Mouse (Mus musculus) forebrain, postnatal 0 days (tissue): ENCODE measurements around the gene Picalm. TPM values are rescaled to one million over a fixed set of nuclear protein-coding genes. Genes with fewer than 3 reads are reported as not detected.

Experiments
- ATAC-seq: fragments of 200-750 bp; cut with Nextera tagmentation; 2 replicates; pipeline ENCODE4 v1.8.0; 2017; ENCODE audit warnings: mild to moderate bottlenecking, moderate library complexity
- DNase-seq: peaks from one replicate; pipeline ENCODE4 v3.0.0-alpha.2; 2015
- H3K27ac ChIP-seq: fragments of 300-500 bp; sonication (generic); 2 replicates; pipeline ENCODE4 v1.5.1; 2014; ENCODE audit warnings: low read depth, mild to moderate bottlenecking, antibody characterized with exemption, low read length, moderate library complexity, mixed read lengths
- H3K27me3 ChIP-seq: fragments of 300-500 bp; sonication (generic); 2 replicates; pipeline ENCODE4 v1.6.1; 2014; ENCODE audit warnings: mild to moderate bottlenecking, low read length, mixed read lengths; ENCODE audit not compliant: insufficient read depth
- H3K36me3 ChIP-seq: fragments of 300-500 bp; sonication (generic); 2 replicates; pipeline ENCODE4 v1.6.1; 2014; ENCODE audit warnings: mild to moderate bottlenecking, moderate library complexity; ENCODE audit not compliant: insufficient read depth
- H3K4me1 ChIP-seq: fragments of 300-500 bp; sonication (generic); 2 replicates; pipeline ENCODE4 v1.6.1; 2014; ENCODE audit warnings: antibody characterized with exemption; ENCODE audit not compliant: insufficient read depth
- H3K4me2 ChIP-seq: fragments of 300-500 bp; sonication (generic); 2 replicates; pipeline ENCODE4 v1.6.1; 2014; ENCODE audit warnings: low read depth, mild to moderate bottlenecking, moderate library complexity
- H3K4me3 ChIP-seq: fragments of 300-500 bp; sonication (generic); 2 replicates; pipeline ENCODE4 v1.5.1; 2014; ENCODE audit warnings: low read depth, low read length, mixed read lengths
- H3K9ac ChIP-seq: fragments of 300-500 bp; sonication (generic); 2 replicates; pipeline ENCODE4 v1.6.1; 2014; ENCODE audit warnings: mild to moderate bottlenecking
- H3K9me3 ChIP-seq: fragments of 300-500 bp; sonication (generic); 2 replicates; pipeline ENCODE4 v1.6.1; 2016; ENCODE audit warnings: low read length
- CTCF ChIP-seq: sonication (generic); IDR thresholded peaks from 2 replicates; pipeline ENCODE4 v1.5.1; 2016; ENCODE audit warnings: antibody characterized with exemption, control low read depth, low read depth
- WGBS: fragments of 180-500 bp; shearing (Covaris S2); extraction: QIAGEN DNeasy Blood & Tissue Kit; methylation state at CpG from one replicate; pipeline ENCODE4 v1.1.7; 2014; 5-methylcytosine and 5-hydroxymethylcytosine counted together
- polyA plus RNA-seq: library from polyadenylated mRNA; unstranded; fragments of >200 nt; fragmentation: Nextera tagmentation; extraction: Ambion mirVana; gene quantifications from 2 replicates; pipeline ENCODE4 v1.2.1, GENCODE M21; 2015
- total RNA-seq: library from RNA; depleted of rRNA; stranded (reverse); fragments of >200 nt; gene quantifications from 2 replicates; pipeline ENCODE4 v1.2.3, GENCODE M21; 2014

Picalm gene
- total and polyA plus RNA-seq, 2 experiments from 2014 or later, result 21.2 to 242 TPM

- H3K27me3 ChIP-seq, result no peaks in the 10 kb centered on the region
- peak overlapping the region; percentile 98 for H3K27ac ChIP-seq
- ATAC-seq, result no peak
- no peaks in the 10 kb centered on the region for H3K9me3 ChIP-seq
- no peaks in the 10 kb centered on the region for H3K36me3 ChIP-seq
- no peak for TF ChIP-seq CTCF
- 4% methylated on average over 7 of the region's 7 CpGs for WGBS
- 0 out of 2 replicates have a peak, but pooled peaks cover 4% of the 10 kb centered on the region for H3K4me1 ChIP-seq
- peak overlapping the region; percentile 96 for H3K9ac ChIP-seq
- peak overlapping the region; percentile 97 for H3K4me3 ChIP-seq
- DNase-seq, result peak; percentile 13
- H3K4me2 ChIP-seq, result peak overlapping the region; percentile 76
These were observed 1.8 kb downstream of the Picalm start for GRCm38 (mm10) chr7:90131831-90132241.

GRCm38 (mm10) chr7:90132322-90132721 is 2.3 kb downstream of the Picalm start:
- Histone ChIP-seq H3K4me3 (peak overlapping the region; percentile 97), H3K4me2 (peak overlapping the region; percentile 76), H3K9me3 (no peaks in the 10 kb centered on the region), H3K4me1 (0 out of 2 replicates have a peak, but pooled peaks cover 4% of the 10 kb centered on the region), H3K36me3 (no peaks in the 10 kb centered on the region), H3K27me3 (no peaks in the 10 kb centered on the region), H3K27ac (no peak overlapping the region), H3K9ac (peak overlapping the region; percentile 96; the same call in 1 of the 2 replicates)
- ATAC-seq (no peak), DNase-seq (no peak)
- WGBS, result 48% methylated on average over 3 of the region's 3 CpGs
- no peak for TF ChIP-seq CTCF

DNA sequence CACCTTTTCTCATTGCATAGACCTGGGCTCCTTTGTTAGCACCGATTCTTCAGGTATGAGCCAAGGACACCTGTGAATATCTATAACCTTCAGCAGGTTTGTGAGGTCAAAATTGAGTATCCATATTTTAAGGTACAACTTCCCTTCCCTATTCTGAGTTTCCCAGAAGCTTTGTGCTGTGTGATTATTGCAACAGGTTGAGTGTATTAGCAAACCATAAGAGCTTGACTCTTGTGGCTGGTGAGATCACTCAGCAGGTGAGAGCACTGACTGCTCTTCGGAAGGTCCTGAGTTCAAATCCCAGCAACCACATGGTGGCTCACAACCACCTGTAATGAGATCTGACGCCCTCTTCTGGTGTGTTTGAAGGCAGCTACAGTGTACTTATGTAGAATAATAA is 6.7 kb downstream of the Picalm start:
- Histone ChIP-seq H3K4me2 (no peak overlapping the region), H3K27me3 (no peaks in the 10 kb centered on the region), H3K36me3 (no peaks in the 10 kb centered on the region), H3K4me1 (0 out of 2 replicates have a peak, but pooled peaks cover 4% of the 10 kb centered on the region), H3K27ac (no peak overlapping the region), H3K9ac (no peak overlapping the region), H3K4me3 (no peak overlapping the region), H3K9me3 (no peaks in the 10 kb centered on the region)
- no peak for TF ChIP-seq CTCF
- WGBS, result 87% methylated on average over 3 of the region's 3 CpGs
- DNase-seq, result no peak
- no peak for ATAC-seq

- Histone ChIP-seq H3K9me3 (no peaks in the 10 kb centered on the region), H3K4me1 (no peaks in the 10 kb centered on the region), H3K9ac (no peak overlapping the region), H3K4me2 (no peak overlapping the region), H3K36me3 (no peaks in the 10 kb centered on the region), H3K27ac (no peak overlapping the region), H3K27me3 (no peaks in the 10 kb centered on the region), H3K4me3 (no peak overlapping the region)
- WGBS, result 90% methylated on average over 4 of the region's 4 CpGs
- DNase-seq (no peak), ATAC-seq (no peak)
- TF ChIP-seq CTCF, result no peak
These were observed 8.3 kb downstream of the Picalm start for GRCm38 (mm10) chr7:90138359-90138758.

GRCm38 (mm10) chr7:90140290-90140689 is 10.3 kb downstream of the Picalm start:
- no peaks in the 10 kb centered on the region for H3K9me3 ChIP-seq
- H3K4me1 ChIP-seq, result no peaks in the 10 kb centered on the region
- WGBS, result 68% methylated on average over 3 of the region's 3 CpGs
- ATAC-seq, result no peak
- no peak for TF ChIP-seq CTCF
- no peaks in the 10 kb centered on the region for H3K27me3 ChIP-seq
- H3K4me2 ChIP-seq, result no peak overlapping the region
- H3K36me3 ChIP-seq, result no peaks in the 10 kb centered on the region
- DNase-seq, result no peak
- H3K27ac ChIP-seq, result no peak overlapping the region
- no peak overlapping the region for H3K4me3 ChIP-seq
- no peak overlapping the region for H3K9ac ChIP-seq

DNA sequence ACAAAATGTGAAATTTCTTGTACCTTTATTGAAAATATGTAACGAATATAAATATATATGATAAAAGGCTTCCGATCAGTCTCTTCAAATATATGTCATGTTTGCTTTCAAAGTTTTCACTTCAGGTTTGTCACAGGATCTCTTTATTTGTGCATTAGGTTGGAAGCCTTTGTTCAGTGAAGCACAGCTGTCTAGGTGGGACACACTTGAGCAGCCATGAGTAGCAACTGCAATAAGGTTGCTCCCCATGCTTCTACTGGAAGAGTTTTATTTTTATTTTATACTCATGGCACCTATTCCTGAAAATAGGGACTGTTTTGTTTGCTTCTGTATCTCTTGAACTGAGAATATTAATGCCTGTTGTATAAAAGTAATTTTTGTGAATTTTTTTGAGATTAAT is 14.3 kb downstream of the Picalm start:
- no peak for DNase-seq
- 89% methylated on average over 2 of the region's 2 CpGs for WGBS
- TF ChIP-seq CTCF, result no peak

DNA sequence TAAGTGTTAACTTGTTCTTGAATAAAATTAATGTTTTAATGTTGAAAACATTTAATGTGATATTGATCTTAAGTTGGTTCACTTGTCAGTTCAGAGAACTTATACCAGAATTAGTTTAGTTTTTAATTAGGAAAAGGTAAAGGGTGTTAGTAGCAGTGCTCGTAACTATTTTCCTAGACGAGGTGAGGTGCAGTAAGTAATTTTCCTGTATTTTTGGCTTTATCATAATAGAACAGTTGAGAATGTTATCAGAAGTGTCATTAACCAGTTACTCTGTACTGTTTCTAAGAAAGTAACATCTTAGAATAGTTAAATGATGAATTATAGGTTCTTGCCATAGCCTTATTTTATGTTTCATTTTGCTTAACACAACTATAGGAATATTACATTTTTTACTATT is 15.0 kb downstream of the Picalm start:
- Histone ChIP-seq H3K9ac (no peak overlapping the region), H3K27me3 (no peaks in the 10 kb centered on the region), H3K4me2 (no peak overlapping the region), H3K9me3 (no peaks in the 10 kb centered on the region), H3K27ac (no peak overlapping the region), H3K4me3 (no peak overlapping the region), H3K4me1 (no peaks in the 10 kb centered on the region; the same call in 1 of the 2 replicates), H3K36me3 (no peaks in the 10 kb centered on the region)
- TF ChIP-seq CTCF, result no peak
- WGBS, result 81% methylated on average over 2 of the region's 2 CpGs
- DNase-seq (no peak), ATAC-seq (no peak)

More for the DNA sequence above, 14.3 kb downstream of the Picalm start:
- Histone ChIP-seq H3K4me1 (no peaks in the 10 kb centered on the region; the same call in 1 of the 2 replicates), H3K9ac (no peak overlapping the region), H3K4me2 (no peak overlapping the region), H3K9me3 (no peaks in the 10 kb centered on the region), H3K27ac (no peak overlapping the region), H3K36me3 (no peaks in the 10 kb centered on the region), H3K4me3 (no peak overlapping the region), H3K27me3 (no peaks in the 10 kb centered on the region)
- no peak for ATAC-seq
